Mouse (Mus musculus): ENCODE measurements at regions not wholly inside any gene's neighbourhood (a gene's known extent, or its start where the extent isn't known, plus 50 kb on each side); places are given as distances from the start of the nearest gene placed in this dataset.

DNA sequence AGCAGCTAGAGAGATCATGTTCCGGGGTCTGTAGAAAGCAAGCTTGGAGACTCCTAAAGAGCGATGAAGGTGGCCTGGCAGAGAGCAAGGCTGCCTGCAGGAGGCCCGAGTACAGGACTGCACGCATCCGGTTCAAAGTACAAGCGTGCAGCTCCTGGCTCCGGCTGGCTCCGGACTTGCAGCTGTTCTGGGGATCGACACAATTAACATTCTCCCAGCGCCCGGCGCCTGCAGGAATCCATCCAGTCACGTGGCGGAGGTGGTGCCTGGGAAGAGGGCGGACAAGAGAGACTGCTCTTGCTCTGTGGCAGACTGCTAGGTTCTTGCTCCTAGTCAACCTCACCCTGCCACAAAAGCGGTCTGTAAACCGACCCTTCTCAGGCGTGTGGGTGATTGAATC lies 86.9 kb downstream of the Bdh1 start:
- TF ChIP-seq CTCF (IDR thresholded peaks at IDR 0.05; ENCODE audit: borderline replicate concordance, extremely low read depth, insufficient read depth, insufficient read length) (peak; percentile 15; the same call in 1 of the 2 replicates), POLR2A (IDR thresholded peaks at IDR 0.05; ENCODE audit: borderline replicate concordance, extremely low read depth, insufficient read depth, insufficient read length, poor library complexity, severe bottlenecking) (peak; percentile 41; the same call in 1 of the 2 replicates)
- DNase-seq (ENCODE audit: low read depth) = peak; percentile 97

DNA sequence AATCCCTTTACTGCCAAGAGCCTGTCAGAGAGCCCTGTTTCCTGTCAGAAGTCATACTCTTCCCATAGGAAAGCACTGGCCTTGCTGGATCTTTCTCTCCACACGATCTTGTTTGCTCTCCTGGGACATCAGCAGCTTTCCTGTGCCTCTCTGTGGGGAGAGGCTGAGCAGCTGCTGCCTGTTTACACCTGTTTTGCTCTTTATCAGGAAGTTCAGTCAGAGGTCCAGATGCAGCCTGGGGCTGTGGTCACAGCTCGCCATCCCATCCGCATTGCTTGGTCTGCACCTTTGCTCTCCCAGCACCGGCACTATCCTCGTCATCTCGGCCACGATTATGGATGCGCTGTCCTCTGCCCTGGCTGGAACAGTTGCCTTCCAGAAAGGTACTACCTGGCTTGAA lies 88.0 kb downstream of the Bdh1 start:
- DNase-seq (ENCODE audit: low read depth) = no peak
- TF ChIP-seq POLR2A (IDR thresholded peaks at IDR 0.05; ENCODE audit: borderline replicate concordance, extremely low read depth, insufficient read depth, insufficient read length, poor library complexity, severe bottlenecking) (no peak), CTCF (IDR thresholded peaks at IDR 0.05; ENCODE audit: borderline replicate concordance, extremely low read depth, insufficient read depth, insufficient read length) (no peak)

DNA sequence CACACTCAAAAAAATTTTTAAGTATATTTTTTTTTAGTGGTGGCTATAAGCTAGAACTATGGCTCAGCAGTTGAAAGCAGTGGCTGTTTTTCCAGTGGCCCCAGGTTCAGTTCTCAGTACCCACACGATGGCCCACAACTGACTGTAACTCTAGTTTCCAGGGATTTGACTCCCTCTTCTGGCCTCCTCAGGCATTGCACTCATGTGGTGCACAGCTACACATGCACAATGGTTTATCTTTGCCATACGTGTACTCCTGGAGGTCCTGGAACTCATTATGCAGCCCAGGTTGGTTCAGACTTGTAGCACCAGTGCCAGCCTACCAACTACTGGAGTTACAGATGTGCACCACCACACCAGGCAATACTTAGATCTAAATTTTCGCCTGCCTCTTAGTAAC lies 96.7 kb downstream of the Bdh1 start:
- no peak for DNase-seq (ENCODE audit: low read depth)
- TF ChIP-seq POLR2A (IDR thresholded peaks at IDR 0.05; ENCODE audit: borderline replicate concordance, extremely low read depth, insufficient read depth, insufficient read length, poor library complexity, severe bottlenecking) (no peak), CTCF (IDR thresholded peaks at IDR 0.05; ENCODE audit: borderline replicate concordance, extremely low read depth, insufficient read depth, insufficient read length) (no peak; the same call in 1 of the 2 replicates)

DNA sequence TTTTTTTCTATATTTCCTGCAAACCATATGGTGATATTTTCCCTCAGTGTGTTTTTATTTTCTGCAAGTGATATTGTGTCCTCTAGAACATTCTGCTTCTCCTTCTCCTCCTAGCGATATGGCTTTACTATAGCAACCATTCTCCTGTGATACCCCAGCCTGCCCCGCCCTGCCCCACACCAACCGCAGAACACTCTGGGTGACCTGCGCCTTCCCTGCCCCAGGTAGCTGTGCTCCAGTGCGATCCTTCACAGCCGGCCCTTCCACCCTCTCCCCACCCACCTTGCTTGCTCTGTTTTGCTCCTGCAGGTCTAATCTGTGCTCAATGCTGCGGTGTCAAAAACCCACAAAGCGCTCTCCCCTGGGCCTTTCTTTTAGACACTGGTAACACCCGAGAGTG lies 98.0 kb downstream of the Bdh1 start:
- no peak for DNase-seq (ENCODE audit: low read depth)
- TF ChIP-seq POLR2A (IDR thresholded peaks at IDR 0.05; ENCODE audit: borderline replicate concordance, extremely low read depth, insufficient read depth, insufficient read length, poor library complexity, severe bottlenecking) (no peak), CTCF (IDR thresholded peaks at IDR 0.05; ENCODE audit: borderline replicate concordance, extremely low read depth, insufficient read depth, insufficient read length) (no peak)

DNA sequence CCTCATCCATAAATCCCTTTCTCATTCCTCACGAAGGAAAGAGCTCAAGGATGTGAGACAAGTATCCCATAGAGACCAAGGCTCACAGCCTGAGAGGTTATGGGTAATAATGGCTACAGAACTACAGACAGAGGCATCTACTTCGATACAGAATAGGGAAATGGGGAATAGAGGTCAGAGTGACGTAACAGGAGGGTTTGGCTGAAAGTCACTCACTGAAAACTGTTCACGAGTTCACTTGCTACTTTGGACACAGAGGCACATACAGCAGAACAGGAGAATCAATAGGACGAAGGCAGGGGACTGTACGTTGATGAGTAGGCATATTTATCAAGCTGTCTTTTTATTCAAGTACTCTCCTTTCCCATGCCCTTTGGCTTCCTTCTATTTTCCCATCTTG lies 99.7 kb downstream of the Bdh1 start:
- DNase-seq (ENCODE audit: low read depth) = no peak
- TF ChIP-seq CTCF (IDR thresholded peaks at IDR 0.05; ENCODE audit: borderline replicate concordance, extremely low read depth, insufficient read depth, insufficient read length) = no peak
- TF ChIP-seq POLR2A (IDR thresholded peaks at IDR 0.05; ENCODE audit: borderline replicate concordance, extremely low read depth, insufficient read depth, insufficient read length, poor library complexity, severe bottlenecking) = no peak

DNA sequence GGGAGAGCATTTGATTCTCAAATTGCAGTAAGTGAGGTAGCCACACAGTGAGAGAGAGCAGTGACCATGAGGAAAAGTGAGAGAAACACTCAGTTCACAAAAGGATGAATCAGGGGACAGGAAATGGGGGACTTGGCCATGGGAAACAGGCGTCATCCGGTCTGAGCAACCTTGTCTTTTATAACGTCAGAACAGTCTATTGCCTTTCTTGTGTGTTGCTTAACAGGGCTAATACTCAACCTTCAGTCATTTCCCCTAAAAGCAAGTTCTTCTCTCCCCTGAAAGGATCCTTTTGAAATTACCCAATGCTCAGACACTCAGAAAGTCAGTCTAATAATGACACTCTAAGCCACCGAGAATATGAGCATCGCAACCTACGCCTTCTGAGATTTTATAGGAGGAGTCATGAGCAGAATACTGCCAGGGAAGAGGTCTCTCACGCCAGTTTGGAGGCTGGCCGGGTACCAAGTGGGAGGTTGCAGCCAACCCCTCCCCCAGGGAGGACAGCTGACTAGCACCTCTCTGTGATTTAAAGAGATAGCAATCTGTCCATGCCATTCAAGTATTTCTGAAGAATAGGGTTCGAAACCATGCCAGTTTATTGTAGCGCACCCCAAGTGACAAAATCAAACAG lies 104.7 kb downstream of the Bdh1 start:
- no peak for TF ChIP-seq POLR2A (IDR thresholded peaks at IDR 0.05; ENCODE audit: borderline replicate concordance, extremely low read depth, insufficient read depth, insufficient read length, poor library complexity, severe bottlenecking)
- TF ChIP-seq CTCF (IDR thresholded peaks at IDR 0.05; ENCODE audit: borderline replicate concordance, extremely low read depth, insufficient read depth, insufficient read length) = no peak
- DNase-seq (ENCODE audit: low read depth) = peak; percentile 75

DNA sequence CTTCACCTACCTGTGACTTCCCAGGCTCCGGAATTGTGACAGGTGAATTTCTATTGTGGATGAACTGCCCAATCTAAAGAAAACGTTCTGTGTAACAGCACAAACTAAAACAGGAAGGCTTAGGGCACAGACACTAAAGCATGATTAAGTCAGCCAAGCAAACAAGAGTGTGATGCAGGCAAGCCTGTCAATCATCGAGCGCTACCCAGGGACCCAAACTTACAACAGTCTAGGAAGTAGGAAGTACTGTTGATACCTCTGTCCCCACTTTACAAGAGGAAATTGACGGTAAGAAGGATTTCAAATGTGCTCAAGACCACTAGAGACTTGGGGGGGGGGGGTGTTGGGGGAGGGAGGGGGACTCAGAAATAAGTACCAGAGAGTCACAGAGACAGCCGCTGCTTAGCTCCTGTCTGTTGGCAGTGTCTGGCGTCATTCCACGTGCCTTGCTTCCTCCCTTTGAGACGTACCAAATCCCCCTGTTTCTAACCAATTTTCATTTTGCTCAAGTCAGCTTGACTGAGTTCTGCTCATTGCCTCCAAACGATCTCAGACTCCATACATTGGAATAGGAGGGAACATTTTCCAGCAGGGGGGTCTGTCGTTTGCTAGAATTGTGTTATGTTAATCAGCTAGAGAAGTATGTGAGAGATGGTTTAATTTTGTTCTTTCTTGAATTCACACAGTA lies 106.7 kb downstream of the Bdh1 start:
- peak; percentile 63 for DNase-seq (ENCODE audit: low read depth)
- TF ChIP-seq POLR2A (IDR thresholded peaks at IDR 0.05; ENCODE audit: borderline replicate concordance, extremely low read depth, insufficient read depth, insufficient read length, poor library complexity, severe bottlenecking) (no peak), CTCF (IDR thresholded peaks at IDR 0.05; ENCODE audit: borderline replicate concordance, extremely low read depth, insufficient read depth, insufficient read length) (no peak)

DNA sequence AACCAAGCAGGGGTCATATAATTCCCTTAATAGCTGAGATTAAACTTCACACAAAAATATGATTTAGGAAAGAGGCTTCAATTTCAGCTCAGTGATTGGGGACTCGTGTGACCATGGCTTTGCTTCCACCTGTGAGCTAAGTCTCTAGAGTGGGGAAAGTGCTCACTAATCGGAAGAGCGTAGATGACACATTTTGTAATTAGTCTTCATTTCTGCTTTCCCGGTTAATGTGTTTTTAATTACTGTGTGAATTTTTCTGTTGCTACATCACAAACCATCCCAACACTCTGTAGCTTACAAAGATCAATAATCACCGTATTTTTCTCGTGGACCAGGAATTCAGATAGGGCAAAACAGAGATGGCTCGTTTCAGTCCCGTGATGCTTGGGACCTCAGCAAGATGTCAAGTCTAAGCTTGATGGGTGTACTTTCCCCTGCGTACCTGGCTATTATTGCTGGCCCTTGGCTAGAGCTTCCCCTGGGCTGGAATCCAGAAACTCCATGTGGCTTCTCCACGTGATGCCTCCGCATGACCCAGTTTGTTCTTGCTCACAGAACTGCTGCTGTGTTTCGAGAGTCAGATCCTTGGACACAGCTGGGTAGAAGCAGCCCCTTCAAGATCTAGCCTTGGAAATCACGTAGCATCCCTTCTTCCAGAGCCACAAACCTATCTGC lies 107.3 kb downstream of the Bdh1 start:
- TF ChIP-seq CTCF (IDR thresholded peaks at IDR 0.05; ENCODE audit: borderline replicate concordance, extremely low read depth, insufficient read depth, insufficient read length) (no peak), POLR2A (IDR thresholded peaks at IDR 0.05; ENCODE audit: borderline replicate concordance, extremely low read depth, insufficient read depth, insufficient read length, poor library complexity, severe bottlenecking) (no peak)
- DNase-seq (ENCODE audit: low read depth) = peak; percentile 17

DNA sequence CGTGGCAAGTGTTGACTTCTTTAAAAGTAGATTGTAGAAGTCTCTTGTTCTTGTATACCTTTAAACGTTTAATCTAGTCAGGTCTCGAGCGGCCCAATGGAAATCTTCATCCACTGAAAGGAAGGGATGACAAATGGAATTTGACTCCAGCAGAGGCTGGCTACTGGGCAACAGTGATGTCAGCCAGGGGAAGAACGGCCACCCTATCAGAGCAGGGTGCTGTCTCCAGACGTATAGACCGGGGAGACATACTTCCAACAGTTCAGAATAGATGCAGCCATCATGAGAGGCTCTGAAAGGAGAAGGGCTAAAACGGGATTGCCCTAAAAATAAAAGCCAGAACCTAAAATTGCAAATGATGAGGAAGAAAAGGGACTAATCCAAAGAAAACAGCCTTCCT lies 108.0 kb downstream of the Bdh1 start:
- TF ChIP-seq POLR2A (IDR thresholded peaks at IDR 0.05; ENCODE audit: borderline replicate concordance, extremely low read depth, insufficient read depth, insufficient read length, poor library complexity, severe bottlenecking) (no peak), CTCF (IDR thresholded peaks at IDR 0.05; ENCODE audit: borderline replicate concordance, extremely low read depth, insufficient read depth, insufficient read length) (no peak)
- no peak for DNase-seq (ENCODE audit: low read depth)

DNA sequence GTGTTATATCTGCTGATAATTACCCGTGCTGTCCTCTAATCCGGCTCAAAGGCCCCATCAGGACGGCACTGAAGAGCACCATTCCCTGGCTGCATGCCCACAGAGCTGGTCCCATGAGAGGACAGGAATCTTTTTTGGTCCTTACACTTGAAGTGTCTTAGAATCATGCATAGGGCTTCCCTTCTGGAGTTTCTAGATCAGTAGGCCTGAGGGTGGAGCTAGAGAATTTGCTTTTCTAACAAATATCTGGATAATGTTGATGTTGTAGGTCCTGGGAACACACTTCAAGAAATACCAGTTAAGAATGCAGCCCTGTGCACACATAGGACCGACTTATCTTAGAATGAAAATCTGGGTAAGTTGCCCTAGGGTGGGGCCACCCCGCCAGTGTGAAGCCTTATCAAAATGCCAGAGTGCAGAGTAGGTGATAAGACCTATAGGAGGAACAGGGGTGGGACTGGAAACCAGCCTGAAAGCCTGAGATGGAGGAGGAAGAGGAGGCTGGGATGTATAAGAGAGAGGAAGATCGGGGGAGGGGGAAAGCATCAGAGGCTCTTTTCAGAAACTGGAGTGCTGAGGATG lies 111.2 kb downstream of the Bdh1 start:
- DNase-seq (ENCODE audit: low read depth) = peak; percentile 4
- no peak for TF ChIP-seq CTCF (IDR thresholded peaks at IDR 0.05; ENCODE audit: borderline replicate concordance, extremely low read depth, insufficient read depth, insufficient read length)
- TF ChIP-seq POLR2A (IDR thresholded peaks at IDR 0.05; ENCODE audit: borderline replicate concordance, extremely low read depth, insufficient read depth, insufficient read length, poor library complexity, severe bottlenecking) = no peak

DNA sequence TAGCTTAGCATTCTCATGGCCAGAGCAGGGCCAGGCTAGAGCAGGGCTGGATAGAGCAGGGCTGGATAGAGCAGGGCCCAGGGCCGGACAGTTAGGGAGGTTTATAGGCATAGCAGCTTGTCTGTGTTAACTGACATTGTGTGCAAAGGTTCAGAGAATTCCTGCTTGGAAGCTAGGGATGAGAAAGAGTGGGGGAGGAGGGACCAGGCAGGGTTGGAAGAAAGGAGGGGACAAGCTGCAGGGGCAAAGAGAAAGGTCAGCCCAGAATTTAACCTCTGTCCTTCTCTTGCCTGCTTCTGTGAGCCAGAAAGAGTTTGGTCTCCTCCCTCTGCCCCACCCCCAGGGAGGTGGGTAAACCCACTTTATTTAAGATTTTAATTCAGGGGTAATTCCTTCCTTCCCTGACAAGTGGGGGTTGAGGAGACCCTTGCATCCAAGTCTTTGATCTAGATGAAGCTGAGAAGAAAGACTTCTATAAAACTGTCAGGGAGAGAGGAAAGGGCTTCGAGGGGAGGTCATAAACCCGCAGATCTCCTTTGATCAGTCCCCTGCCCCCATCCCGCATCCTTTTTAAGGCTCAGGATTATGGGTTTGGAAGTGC lies 112.9 kb downstream of the Bdh1 start:
- DNase-seq (ENCODE audit: low read depth) = no peak
- TF ChIP-seq CTCF (IDR thresholded peaks at IDR 0.05; ENCODE audit: borderline replicate concordance, extremely low read depth, insufficient read depth, insufficient read length) (no peak), POLR2A (IDR thresholded peaks at IDR 0.05; ENCODE audit: borderline replicate concordance, extremely low read depth, insufficient read depth, insufficient read length, poor library complexity, severe bottlenecking) (no peak)
